Mouse (Mus musculus): Measurements from ENCODE around the gene Crkl. TPM values are rescaled to one million over a fixed set of nuclear protein-coding genes. Genes with fewer than 3 reads are reported as not detected.

Crkl gene
- polyA plus RNA-seq (2015; fragmentation: Nextera tagmentation; extraction: Ambion mirVana): 29.9 and 36.9 TPM in 2 replicates

DNA sequence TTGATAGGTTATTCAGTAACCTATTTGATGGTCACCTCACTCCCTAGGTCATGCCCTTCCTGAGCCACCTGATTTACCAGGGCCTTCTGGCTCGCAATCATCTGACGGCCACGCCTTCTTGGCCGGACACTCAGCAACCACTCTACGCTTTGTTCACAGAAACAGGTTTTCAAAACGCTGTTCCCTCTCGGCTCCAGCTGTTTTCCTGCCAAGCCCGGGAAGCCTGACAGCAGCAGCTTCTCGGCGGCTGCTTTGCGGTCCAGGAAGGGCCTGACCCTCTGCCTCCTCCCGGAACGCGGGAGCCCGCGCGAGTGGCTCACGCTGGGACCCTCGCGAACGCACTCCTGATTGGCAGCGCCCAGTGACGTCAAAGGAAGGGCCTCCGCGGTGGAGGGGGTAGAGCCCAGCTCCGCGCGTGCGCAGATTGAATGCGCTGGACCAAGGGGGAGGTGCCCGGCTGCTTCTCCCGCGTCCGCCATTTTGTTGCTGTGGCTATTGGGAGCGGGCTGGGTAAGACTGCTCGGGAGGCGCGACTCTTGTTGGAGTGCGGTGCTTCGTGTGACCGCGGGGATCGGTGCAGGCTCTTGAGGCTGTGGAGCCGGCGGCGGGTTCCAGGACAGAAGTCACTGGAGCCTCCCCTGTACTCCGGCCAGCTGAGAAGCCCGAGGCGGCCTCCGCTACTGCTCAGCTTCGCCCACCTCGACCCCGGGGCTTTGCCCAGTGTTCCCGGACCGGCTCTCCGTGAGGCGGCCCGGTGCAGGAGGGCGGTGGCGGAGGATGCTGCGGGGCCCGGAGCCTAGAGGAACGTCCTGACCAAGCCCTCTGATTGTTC lies at the start of gene Crkl:
Crkl (plus strand) TSS at position 447 of the 832 bp plus-strand sequence.
- Histone ChIP-seq H3K9ac (ENCODE audit: low read depth, low read length) (peak within 1 kb of the TSS; percentile 94), H3K4me2 (replicated peaks; ENCODE audit: low read depth) (peak within 1 kb of the TSS; percentile 83), H3K36me3 (ENCODE audit: control insufficient read depth, insufficient read depth) (0 out of 2 replicates have a peak, but pooled peaks cover 3% of the 10 kb centered on the region), H3K27ac (ENCODE audit: low read depth, low read length) (peak within 1 kb of the TSS; percentile 88), H3K9me3 (ENCODE audit: control insufficient read depth) (no peaks in the 10 kb centered on the region), H3K4me3 (ENCODE audit: low read depth, low read length) (peak within 1 kb of the TSS; percentile 99), H3K4me1 (replicated peaks; ENCODE audit: control insufficient read depth, insufficient read depth, low read length) (peaks cover 8% of the 10 kb centered on the region; the same call in 1 of the 2 replicates), H3K27me3 (replicated peaks; ENCODE audit: control insufficient read depth, insufficient read depth, low read length) (no peaks in the 10 kb centered on the region)
- TF ChIP-seq CTCF (IDR thresholded peaks at IDR 0.05; ENCODE audit: low read depth): no peak
- WGBS: under 1% methylated on average over 63 of the region's 63 CpGs
- ATAC-seq: peak; percentile 93

DNA sequence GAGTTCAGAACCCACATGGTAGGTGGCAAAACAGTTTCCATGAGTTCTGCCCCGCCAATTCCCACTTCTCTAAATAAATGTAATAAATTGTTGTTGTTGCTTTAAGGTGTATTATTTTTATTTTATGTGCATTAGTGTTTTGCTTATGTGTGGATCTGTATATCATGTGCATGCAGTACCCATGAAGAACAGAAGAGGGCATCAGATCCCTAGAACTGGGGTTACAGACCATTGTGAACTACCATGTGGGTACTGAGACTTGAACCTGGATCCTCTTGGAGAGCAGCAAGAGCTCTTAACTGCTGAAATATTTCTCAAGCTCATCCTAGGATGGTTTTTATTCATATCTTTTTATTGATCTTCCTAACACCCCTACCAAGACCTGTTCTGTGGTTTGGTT lies 48.9 kb upstream of the Crkl start:
- H3K27ac ChIP-seq (ENCODE audit: low read depth, low read length): no peak overlapping the region
- no peak overlapping the region for H3K9ac ChIP-seq (ENCODE audit: low read depth, low read length)
- H3K4me2 ChIP-seq (replicated peaks; ENCODE audit: low read depth): no peak overlapping the region
- peaks cover 3% of the 10 kb centered on the region; the same call in 1 of the 2 replicates for H3K4me1 ChIP-seq (replicated peaks; ENCODE audit: control insufficient read depth, insufficient read depth, low read length)
- no peak overlapping the region for H3K4me3 ChIP-seq (ENCODE audit: low read depth, low read length)
- peak; percentile 78 for TF ChIP-seq CTCF (IDR thresholded peaks at IDR 0.05; ENCODE audit: low read depth)
- no peaks in the 10 kb centered on the region for H3K36me3 ChIP-seq (ENCODE audit: control insufficient read depth, insufficient read depth)
- 91% methylated on average over 1 of the region's 1 CpGs for WGBS
- no peak for ATAC-seq
- H3K9me3 ChIP-seq (ENCODE audit: control insufficient read depth): no peaks in the 10 kb centered on the region
- no peaks in the 10 kb centered on the region for H3K27me3 ChIP-seq (replicated peaks; ENCODE audit: control insufficient read depth, insufficient read depth, low read length)

DNA sequence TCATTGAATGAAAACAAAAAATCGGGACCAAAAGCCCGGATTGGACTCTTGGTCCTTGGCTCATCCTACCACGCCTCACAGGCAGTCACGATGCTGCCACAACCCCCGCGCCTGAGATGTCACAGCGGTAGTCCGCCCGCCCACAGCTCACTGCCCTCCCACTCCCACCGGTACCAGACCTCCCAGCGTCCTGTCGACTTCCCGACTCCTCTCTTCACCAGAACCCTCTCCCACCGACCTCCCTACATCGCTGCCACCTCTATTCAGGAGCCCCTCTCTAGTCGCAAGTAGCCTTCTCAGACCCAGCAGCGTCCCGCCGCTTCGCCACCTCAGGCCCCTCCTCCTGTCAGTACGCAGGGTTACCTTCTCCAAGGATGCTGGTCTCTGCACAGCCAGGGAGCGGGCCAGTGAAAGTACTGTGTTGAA lies 46.5 kb upstream of the Crkl start:
- Histone ChIP-seq H3K9me3 (ENCODE audit: control insufficient read depth) (no peaks in the 10 kb centered on the region), H3K4me3 (ENCODE audit: low read depth, low read length) (peak overlapping the region; percentile 75), H3K4me2 (replicated peaks; ENCODE audit: low read depth) (peak overlapping the region; percentile 82), H3K4me1 (replicated peaks; ENCODE audit: control insufficient read depth, insufficient read depth, low read length) (peaks cover 3% of the 10 kb centered on the region; the same call in 1 of the 2 replicates), H3K36me3 (ENCODE audit: control insufficient read depth, insufficient read depth) (no peaks in the 10 kb centered on the region), H3K27ac (ENCODE audit: low read depth, low read length) (peak overlapping the region; percentile 83), H3K27me3 (replicated peaks; ENCODE audit: control insufficient read depth, insufficient read depth, low read length) (no peaks in the 10 kb centered on the region), H3K9ac (ENCODE audit: low read depth, low read length) (peak overlapping the region; percentile 67)
- WGBS: 1% methylated on average over 22 of the region's 22 CpGs
- ATAC-seq: peak; percentile 62
- TF ChIP-seq CTCF (IDR thresholded peaks at IDR 0.05; ENCODE audit: low read depth): no peak

DNA sequence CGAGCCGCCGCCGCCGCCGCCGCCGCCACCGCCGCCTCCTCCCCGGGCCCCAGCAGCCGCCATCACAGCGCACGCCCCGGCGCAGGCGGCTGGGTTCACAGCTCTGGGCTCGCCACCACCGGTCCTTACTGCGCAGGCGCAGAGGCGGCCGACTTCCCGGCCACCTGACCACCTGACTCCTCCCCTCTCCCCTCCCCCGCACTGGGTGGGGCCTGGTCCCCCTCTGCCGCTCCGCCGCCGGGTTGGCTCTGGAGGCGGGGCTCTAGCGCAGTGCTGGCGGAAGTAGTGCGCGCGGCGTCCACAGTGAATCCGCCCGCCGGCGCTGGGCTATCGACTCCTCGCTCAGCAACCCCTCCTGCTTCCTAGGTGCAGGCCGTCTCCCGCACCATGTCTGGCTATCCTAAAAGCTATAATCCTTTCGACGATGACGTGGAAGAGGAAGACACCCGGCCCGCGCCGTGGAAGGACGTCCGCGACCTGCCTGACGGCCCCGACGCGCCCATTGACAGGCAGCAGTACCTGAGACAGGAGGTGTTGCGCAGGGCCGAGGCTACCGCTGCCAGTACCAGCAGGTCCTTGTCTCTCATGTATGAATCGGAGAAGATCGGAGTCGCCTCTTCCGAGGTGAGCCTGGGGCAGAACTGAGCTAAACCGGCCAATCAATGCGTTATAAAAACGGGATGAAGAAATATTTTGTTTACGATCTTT lies 45.9 kb upstream of the Crkl start, which contains the start of the genes Snap29 and Pi4ka:
Snap29 (plus strand) TSS at position 251 of the 708 bp plus-strand sequence.
Pi4ka (minus strand) TSS at position 579 of the 708 bp plus-strand sequence.
- WGBS: under 1% methylated on average over 65 of the region's 69 CpGs
- Histone ChIP-seq H3K4me2 (replicated peaks; ENCODE audit: low read depth) (peak within 1 kb of the TSS; percentile 82), H3K9me3 (ENCODE audit: control insufficient read depth) (no peaks in the 10 kb centered on the region), H3K4me1 (replicated peaks; ENCODE audit: control insufficient read depth, insufficient read depth, low read length) (peaks cover 3% of the 10 kb centered on the region; the same call in 1 of the 2 replicates), H3K9ac (ENCODE audit: low read depth, low read length) (peak within 1 kb of the TSS; percentile 67), H3K36me3 (ENCODE audit: control insufficient read depth, insufficient read depth) (no peaks in the 10 kb centered on the region), H3K4me3 (ENCODE audit: low read depth, low read length) (peak within 1 kb of the TSS; percentile 75), H3K27ac (ENCODE audit: low read depth, low read length) (peak within 1 kb of the TSS; percentile 83), H3K27me3 (replicated peaks; ENCODE audit: control insufficient read depth, insufficient read depth, low read length) (no peaks in the 10 kb centered on the region)
- TF ChIP-seq CTCF (IDR thresholded peaks at IDR 0.05; ENCODE audit: low read depth): peak; percentile 12; the same call in 1 of the 2 replicates
- ATAC-seq: peak; percentile 97

DNA sequence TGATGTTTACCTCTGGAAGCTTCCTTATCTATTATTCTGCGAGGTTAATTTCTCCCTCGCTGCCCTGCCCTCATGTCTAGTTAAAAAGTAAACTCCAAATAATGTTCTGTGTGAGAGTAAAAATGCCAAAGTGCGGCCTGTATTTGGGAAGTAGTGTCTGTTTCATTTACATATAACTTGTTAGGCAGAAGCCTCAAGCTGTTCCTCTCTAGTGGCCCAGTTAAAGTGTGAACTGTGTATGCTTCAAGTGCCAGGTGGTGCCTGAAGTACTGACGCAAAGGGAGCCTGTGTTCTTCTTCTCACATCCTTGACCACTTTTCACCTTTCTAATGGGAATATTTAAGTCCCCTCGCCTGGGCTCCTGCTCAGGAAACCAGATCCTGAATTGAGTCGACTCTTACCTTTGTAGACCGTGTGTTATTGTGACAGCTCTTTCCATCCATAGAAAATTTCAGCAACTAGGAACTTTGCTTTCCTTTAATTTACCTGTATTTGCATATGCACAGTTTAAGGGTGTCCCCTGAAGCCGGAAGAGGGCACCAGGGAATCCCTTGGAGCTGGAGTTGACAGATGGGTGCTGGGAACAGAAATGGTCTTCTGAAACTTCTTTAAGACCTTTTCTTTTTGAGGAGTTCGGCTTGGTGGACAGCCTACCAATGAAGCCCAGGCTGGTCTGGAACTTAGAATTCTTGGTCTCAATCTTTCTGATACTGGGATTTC lies 45.1 kb upstream of the Crkl start:
- Histone ChIP-seq H3K4me2 (replicated peaks; ENCODE audit: low read depth) (peak overlapping the region; percentile 82), H3K36me3 (ENCODE audit: control insufficient read depth, insufficient read depth) (peaks cover 3% of the 10 kb centered on the region; the same call in 1 of the 2 replicates), H3K9ac (ENCODE audit: low read depth, low read length) (peak overlapping the region; percentile 67), H3K9me3 (ENCODE audit: control insufficient read depth) (no peaks in the 10 kb centered on the region), H3K27me3 (replicated peaks; ENCODE audit: control insufficient read depth, insufficient read depth, low read length) (no peaks in the 10 kb centered on the region), H3K4me3 (ENCODE audit: low read depth, low read length) (peak overlapping the region; percentile 75), H3K27ac (ENCODE audit: low read depth, low read length) (peak overlapping the region; percentile 83; the same call in 1 of the 2 replicates), H3K4me1 (replicated peaks; ENCODE audit: control insufficient read depth, insufficient read depth, low read length) (peaks cover 3% of the 10 kb centered on the region; the same call in 1 of the 2 replicates)
- 24% methylated on average over 9 of the region's 9 CpGs for WGBS
- no peak for TF ChIP-seq CTCF (IDR thresholded peaks at IDR 0.05; ENCODE audit: low read depth)
- ATAC-seq: no peak

Data from intestine, postnatal 0 days (tissue).